Mouse (Mus musculus) erythroblast, embryonic 14.5 days (primary cell): ENCODE results near the gene Rgs6.

Experiments
- GATA1 ChIP-seq: IDR thresholded peaks from 2 replicates; pipeline ENCODE4 v1.6.1; 2012; ENCODE audit warnings: low read length, inconsistent platforms, mixed read lengths
- TAL1 ChIP-seq: IDR thresholded peaks from 3 replicates; pipeline ENCODE4 v1.6.1; 2012; ENCODE audit warnings: low read length, inconsistent platforms, mixed read lengths

GRCm38 (mm10) chr12:83109891-83110630, 522.0 kb downstream of the Rgs6 start:
- no peak for TF ChIP-seq GATA1
- no peak for TF ChIP-seq TAL1
